Mouse (Mus musculus): Measurements from ENCODE around the gene Oxct2b.
A peak's percentile ranks its signal among the peaks of the same experiment; 100 is the strongest.
"Not testable (repeated sequence)": the region's sequence is repeated elsewhere in the genome, so short reads cannot be mapped to it uniquely, and the experiment has no call there.

Oxct2b gene

DNA sequence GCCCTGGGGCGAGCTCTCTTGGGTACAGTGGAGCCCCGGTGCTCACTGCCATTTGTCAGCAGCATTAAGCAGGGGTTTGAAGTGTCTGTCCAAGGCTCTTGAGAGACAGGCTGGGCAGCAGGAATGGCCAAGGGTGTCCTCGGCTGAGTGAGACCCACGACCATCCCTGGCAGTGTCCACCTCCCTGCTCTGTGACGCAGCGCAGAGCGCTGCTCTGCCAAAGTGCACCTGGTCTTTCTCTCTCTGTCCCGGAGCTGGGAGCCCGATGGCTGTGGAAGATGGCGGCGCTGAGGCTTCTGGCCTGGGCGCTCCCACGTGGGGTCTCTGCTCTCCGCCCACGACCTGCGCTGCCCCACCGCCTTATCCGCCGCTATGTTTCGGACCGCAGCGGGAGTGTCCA lies at the start of gene Oxct2b:
Oxct2b (plus strand) TSS at position 256 of the 400 bp plus-strand sequence.
- no peak for DNase-seq (ENCODE audit: low spot score in 2 of 2)

DNA sequence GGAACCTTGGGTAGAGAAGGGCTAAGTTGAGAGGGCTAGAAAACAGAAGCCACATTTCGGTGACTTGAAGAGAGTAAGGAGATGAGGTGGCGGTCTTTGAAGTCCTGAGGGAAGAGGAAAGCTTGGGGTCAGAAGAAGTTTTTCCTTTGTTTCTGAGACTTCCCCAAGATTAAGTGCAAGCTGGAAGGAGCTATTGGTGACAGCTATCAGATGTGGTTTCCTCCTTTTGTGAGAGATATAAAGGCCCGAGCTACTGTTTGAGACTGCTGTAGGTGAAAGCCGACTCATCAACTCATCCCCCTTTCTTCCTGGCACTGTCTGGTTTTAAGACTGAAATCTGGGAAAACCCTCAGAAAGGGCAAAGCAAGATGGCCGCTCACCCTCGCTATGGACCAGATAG lies 47.4 kb upstream of the Oxct2b start:
- no peak for DNase-seq (ENCODE audit: low spot score in 2 of 2)

DNA sequence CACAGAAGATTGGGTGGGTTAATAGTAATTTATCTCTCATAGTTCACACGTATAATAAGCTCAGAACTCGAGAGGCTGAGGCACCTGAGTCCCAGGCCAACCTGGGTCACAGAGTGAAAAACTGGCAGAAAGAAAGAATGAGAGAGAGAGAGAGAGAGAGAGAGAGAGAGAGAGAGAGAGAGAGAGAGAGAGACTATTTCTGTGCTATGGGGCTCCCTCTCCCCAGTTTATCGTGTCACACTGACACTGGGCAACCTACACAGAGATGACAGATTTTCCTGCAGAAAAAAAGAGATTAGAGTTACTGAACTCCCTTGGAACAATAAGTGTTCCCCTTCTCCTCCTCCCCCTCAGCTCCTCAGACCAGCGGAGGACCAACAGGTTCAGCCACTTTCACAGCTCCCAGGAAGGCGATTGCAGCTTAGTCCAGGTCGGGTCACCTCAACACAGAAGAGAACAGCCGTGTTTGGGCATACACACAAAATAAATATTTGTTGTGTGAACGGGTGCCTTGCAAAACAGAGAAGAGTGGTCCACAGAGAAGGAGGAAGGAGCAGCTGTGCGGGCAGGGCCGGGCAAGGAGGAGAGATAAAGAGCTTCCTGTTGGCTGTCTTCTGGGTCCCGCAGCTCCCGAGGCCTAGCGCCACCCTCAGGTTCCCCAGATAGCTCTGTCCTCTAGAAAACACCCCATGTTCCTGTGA lies 44.6 kb upstream of the Oxct2b start:
- DNase-seq (ENCODE audit: low spot score in 2 of 2) = no peak

DNA sequence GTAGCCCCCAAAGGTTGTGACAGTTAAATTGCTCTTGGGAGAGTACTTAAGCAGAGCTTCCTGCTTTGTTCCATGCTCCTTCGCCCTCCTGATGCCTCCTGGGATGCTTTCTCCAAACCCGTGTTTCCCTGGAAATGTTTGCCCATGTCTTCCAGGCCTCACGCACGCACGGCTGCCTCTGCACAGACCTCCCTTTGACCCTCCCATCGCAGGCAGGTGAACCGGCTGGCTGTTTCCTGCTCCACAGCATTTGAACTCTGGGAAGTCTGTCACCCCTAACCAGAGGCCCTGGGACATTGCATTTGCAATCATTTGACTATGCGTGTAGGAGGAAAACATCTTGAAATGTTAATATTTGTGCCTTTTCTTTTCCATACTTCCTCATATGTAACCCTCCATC lies 39.1 kb upstream of the Oxct2b start:
- DNase-seq (ENCODE audit: low spot score in 2 of 2) = no peak

DNA sequence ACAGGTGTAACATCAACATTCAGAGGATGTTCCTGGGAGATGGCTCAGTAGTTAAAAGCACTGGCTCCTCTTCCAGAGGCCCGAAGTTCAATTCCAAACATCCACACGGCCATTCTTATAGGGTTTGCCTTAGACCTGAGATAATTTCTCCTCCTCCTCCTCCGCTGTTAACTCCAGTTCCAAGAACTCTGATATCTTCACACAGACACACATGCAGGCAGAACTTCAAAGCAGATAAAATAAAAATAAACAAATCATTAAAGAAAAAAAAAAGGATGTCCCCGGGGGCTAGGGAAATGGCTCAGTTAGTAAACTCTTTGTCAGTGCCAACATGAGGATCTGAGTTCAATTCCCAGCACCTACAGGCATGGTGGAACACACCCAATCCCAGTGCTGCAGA lies 37.8 kb upstream of the Oxct2b start:
- no peak for DNase-seq (ENCODE audit: low spot score in 2 of 2)

DNA sequence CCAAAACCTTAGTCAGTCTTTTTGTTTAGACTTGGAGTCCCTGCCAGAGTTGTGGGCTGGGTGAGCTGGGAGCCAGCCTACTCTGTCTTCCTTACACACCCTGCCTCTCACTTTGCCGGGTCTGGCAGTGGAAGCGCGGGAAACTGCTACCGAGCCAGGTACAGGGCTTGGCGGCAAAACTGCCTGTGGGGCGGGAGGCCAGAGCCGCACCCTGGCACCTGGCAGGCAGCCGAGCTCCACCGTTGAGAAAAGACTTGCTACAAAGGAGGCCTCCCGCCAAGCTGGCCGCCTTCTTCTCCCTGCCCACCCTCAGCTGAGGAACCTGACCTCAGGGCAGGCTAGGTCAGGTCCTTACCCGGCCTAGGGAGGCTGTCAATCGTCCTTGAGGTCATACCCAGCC lies 35.3 kb upstream of the Oxct2b start:
- DNase-seq (ENCODE audit: low spot score in 2 of 2) = peak; percentile 28 to 29

DNA sequence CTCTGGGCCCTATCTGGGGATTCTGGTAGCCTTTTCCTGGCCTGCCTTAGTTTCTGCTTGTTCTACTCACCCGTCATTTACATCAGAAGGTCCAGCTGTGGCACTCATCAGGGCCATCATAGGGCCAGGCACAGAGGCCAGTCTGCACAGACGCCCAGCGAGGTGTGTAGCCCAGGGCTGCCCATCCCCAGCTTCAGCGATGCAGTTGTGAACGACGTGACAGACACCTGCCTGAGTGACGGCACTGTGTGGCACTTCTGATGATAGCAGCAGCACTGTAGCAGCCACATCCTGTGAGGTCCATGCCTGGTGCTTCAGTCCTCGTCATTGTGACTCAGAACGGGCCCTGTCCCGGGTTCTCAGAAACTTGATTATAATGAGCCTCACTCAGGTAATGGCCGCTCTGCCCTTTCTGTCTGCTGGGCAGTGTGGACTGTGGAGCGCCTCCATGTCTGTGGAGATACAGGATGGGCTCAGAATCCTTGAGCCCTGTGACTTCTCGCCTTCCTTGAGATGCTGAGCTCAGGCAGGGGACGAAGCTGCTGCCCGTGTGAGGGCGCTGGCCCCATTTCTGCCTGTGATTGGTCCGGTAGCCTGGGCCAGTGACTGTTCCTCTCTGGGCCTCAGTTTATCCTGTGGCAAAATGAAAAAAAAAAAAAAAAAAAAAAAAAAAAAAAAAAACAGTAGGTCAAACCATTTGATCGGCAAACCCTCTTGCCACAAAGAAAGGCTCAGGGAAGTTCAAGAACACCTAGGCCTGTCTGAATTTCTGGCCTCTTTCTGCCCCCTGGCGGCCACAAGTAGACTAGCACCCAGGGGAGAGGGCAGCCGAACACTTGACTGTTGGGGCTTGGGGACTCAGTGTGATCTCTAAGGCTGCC lies 33.5 kb upstream of the Oxct2b start:
- DNase-seq (ENCODE audit: low spot score in 2 of 2) = peak; percentile 59 to 60

DNA sequence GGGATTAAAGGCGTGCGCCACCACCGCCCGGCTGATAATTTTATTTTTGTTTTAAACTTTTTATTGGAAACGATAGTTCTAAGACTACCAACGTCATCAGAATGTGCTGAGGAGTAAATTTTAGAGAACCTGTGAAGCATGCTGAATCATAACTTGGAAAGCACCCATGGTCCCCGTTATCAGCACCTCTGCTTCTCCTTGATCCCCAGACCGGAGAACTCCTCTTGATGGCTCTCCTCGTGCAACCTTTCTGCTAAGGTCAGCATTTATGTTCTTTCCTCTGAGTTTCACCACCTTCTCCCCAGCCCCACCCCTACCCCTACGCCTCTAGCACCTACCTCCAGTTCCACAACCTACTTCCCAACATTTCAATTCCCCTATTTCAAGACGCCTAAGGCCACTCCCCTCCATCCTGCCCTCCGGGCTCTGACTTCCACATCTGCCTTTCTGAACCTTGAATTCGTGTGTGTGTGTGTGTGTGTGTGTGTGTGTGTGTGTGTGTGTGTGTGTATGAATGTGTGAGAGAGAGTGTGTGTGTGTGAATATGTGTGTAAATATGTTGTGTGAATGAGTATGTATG lies 32.7 kb upstream of the Oxct2b start:
- DNase-seq (ENCODE audit: low spot score in 2 of 2) = no peak

DNA sequence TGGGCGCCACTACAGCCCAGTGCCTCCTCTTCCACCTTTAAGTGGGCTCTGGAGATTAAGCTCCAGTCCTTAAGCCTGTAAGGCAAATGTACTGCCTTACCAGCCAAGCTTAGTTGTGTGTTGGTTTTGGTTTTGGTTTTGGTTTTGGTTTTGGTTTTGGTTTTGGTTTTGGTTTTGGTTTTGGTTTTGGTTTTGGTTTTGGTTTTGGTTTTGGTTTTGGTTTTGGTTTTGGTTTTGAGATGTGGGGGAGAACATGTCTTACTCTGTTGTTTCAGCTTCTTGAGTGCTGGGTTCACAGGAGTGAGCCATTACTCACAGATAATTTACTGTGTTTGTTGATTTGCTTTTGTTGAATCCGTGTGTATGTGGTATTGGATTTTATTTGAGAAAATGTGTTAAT lies 30.8 kb upstream of the Oxct2b start:
- DNase-seq (ENCODE audit: low spot score in 2 of 2) = no peak

DNA sequence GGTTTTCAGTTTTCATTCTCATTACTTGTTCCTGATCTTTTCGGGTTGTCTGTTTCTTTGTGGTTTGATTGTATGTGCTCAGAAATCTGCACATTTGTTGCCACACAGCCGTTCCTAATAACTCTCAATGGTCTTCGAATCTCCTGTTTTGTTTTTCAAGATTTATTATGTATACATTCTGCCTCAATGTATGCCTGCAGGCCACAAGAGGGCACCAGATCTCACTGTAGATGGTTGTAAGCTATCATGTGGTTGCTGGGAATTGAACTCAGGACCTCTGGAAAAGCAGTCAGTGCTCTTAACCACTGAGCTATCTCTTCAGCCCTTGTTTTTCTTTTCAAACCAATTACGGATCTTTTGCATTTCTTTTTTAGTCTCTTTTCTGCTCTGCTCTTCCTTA lies 29.7 kb upstream of the Oxct2b start:
- no peak for DNase-seq (ENCODE audit: low spot score in 2 of 2)

DNA sequence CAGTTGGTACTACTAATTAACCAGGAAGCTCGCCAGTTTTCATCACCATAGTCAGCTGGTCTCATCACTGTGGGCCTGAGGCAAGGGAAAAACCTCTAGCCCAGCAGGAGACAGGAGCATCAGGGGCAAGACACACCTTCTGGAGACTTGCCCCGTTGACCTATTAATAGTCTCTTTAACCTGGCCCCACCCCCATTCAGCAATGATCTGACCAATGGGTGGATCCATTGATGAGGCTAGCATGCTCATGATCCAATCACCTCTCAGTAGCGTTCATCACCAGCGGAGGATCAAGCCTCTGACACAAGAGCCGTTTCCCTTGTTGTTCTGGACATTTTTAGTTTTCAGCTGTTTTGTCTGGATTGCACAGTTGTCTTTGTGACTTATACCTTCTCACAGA lies 23.4 kb upstream of the Oxct2b start:
- DNase-seq (ENCODE audit: low spot score in 2 of 2) = no peak

DNA sequence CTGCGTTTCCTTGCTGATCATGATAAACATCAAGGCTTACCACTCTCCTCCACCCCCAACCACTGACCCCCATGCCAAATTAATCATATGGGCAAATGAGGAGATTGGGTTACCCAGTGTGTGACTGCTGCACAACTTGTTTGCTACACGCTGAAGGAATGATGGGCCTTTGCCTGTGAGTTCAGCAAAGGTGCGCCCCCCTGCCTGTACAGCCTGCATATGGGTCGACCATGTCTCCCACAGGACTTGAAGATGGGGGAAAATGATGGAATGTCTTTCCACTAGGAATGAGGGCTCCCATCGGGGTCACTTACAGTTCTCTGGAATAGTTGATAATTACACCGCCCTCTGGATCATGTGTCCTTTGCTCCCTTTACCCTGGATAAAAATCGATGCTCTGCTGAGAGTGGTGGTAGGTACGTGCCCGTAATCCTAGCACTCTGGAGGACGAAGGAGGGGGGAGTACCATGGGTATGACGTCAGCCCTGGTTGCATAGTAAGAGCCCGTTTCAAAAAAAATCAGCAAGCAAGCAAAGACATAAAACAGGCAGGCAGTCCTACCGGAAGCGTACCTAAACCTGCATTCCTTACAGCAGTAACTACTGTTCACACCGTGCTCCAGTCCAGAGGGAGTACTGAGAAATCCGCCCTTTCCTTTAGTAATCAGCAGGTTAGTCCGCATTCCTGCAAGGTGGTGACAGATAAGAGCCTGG lies 22.8 kb upstream of the Oxct2b start:
- DNase-seq (ENCODE audit: low spot score in 2 of 2) = no peak

DNA sequence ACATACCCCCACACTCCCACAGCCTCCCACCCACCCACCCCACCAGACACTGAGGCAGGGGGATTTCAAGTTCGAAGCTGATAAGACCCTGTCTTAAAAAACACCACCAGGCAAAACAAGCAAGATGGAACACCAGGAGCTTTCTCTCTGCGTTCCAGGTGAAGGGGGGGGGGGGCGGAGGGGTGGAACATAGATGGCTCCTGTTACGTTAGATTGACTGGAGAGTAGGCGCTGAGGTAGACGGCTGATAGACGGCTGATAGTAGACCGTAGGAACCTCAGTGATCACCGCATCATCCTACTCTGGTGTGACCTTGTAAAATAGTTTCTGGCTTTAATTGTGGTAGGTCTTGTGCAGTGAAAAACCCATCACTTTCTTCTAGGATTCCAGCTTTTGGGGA lies 22.2 kb upstream of the Oxct2b start:
- DNase-seq (ENCODE audit: low spot score in 2 of 2) = no peak

DNA sequence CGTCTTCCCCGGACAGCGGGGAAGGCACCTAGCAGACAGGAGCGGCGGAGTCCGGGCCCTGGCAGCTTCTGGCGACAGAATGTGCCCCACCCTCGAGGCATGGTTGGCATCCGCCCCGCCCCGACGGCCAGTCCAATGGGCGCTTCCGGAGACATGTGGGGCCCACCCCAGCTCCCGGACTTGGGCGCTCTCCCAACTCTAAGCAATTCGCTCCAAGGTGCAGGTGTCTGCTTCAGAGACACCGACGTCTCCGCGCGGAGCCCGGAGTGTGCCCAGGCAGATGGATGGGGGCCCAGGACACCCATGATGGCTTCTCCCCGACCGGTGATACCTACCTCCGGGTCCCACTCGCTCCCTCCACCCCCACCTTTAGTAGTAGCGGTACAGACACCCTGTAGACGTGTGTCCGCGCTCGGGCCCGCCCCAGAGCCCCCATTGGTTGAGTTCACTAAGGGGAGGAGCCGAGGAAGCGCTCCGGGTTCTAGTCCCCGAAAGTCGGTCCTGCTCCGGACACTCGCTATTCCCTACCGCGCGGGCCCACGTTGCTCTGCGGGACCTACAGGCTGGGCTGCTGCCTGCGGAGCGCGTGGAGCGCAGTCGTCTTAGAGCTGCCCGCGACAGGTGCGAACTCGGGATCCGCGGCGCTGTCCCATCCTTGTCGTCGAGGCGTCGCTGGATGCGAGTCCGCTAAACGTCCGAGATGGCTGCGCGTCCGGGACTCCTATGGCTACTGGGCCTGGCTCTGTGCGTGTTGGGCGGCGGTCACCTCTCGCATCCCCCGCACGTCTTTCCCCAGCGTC lies 11.2 kb upstream of the Oxct2b start, which contains the start of gene Bmp8b:
Bmp8b (plus strand) TSS at position 515 of the 800 bp plus-strand sequence.
- DNase-seq (ENCODE audit: low spot score in 2 of 2) = no peak

DNA sequence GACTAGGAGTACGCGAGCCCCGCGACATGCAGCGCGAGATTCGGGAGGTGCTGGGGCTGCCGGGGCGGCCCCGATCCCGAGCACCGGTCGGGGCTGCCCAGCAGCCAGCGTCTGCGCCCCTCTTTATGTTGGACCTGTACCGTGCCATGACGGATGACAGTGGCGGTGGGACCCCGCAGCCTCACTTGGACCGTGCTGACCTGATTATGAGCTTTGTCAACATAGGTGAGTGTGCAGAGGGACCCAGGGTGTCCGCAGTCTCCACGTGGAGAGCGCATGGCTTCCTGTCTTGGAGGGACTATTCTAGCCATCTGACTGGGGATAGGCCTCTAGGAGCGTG lies 10.6 kb upstream of the Oxct2b start:
- DNase-seq (ENCODE audit: low spot score in 2 of 2) = no peak

DNA sequence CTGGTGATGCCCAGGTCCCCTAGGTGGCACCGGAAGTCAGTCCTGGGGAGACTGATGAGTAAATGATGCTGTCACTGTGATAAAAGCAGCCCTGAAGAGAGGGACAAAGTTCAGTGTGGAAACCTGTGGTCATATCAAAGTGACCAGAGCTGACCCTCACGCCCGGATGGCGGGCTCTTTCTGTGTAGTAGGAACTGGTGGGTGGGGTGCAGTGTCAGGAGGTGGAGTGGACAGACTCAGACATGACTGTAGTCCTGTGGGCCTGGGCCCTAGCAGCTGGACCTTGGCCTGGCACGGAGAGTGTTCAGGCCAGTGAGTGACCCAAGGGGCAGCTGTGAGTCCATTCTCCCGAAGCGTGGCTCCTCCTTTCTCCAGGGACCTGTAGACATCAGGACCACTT lies 10.1 kb upstream of the Oxct2b start:
- not testable (repeated sequence) for DNase-seq (ENCODE audit: low spot score in 2 of 2)

DNA sequence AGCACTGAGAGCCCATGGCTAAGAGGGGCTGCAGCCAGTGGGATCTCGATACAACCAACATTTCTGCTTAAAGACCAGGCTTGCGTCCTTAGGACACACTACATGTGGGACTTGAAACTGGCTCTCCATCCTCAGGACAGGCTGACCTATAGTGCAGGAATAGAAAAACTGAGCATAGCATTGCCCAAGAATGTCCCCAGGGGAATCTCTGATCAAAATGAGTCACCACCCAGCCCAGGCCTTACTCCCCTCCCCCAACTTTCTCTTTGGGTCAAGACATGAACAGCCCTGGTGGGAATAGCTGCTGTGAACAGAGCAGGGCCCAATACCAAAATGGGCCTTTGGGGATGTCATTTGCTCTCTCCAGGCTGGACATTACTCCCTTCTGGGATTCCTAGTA lies 9.2 kb upstream of the Oxct2b start:
- no peak for DNase-seq (ENCODE audit: low spot score in 2 of 2)

DNA sequence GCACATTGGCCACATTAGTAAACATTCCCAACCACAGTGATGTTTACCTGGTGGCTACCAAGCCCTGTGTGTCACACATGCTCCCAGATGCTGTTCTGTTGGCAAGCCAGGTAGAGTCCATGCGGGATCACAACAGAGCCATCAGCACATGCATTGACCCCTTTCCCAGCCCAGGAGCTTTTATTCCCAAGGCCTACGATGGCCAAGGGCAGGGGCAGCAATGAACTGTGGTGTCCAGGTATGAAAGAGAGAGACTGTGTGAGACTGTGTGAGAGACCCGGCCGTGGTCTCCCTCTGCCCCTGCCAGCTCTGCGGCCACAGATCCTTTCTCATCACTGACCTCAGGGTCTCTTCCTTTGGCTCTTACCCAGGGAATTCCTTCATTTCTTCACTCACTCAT lies 8.0 kb upstream of the Oxct2b start:
- DNase-seq (ENCODE audit: low spot score in 2 of 2) = no peak

DNA sequence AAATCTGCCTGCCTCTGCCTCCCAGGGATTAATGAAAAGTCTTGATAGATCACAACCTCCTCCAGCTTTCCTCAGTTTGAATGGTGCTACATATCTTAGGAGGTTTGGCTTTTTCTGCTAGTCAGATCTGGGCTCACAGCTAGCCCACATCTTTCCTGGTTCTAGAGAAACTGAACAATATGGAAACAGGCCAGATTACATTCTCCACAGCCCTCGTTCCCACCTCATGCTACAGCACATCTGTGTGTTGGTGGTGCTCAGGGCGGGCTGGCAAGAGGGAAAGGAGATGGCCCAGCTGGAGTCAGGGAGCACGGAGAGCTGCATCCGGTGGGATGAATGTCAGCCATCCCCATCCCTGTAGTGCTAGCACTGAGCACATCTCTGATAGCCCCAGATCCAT lies 5.3 kb upstream of the Oxct2b start:
- peak in 1 of 2 experiments; percentile 22 for DNase-seq (ENCODE audit: low spot score in 2 of 2)

DNA sequence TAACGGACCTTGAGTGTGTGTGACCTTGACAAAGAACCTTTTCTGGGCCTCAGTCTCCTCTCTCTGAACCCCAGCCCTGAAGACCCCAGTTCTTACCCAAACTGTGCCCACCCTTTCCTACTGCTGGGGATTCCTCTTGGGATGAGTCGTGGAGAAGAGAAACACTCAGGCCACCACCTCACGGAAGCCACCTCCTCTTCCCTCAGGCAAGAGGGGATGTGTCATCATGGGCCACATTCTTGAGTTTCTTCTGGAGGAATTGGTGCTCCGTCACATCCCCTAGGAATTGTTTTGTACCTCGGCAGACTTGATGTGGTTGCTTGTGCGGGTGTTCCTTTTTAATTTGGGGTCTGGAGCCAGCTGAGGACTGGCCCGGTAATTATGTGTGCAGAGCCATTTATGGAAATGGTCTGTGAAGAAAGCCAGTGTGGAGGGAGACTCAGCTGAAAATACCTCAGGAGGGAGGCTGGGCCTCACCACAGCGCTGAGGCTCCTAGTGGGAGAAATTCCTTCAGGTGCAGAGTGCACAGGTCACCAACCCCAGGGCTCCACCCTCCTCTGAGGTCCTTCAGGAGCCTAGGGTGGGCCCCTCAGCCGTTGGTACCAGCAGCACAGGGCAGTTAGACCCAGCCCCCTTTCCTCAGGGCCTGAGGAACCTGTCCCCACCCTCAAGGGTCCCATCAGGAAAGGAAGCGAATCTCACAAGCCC lies 4.6 kb upstream of the Oxct2b start:
- DNase-seq (ENCODE audit: low spot score in 2 of 2) = not testable (repeated sequence)

Measured in right cerebral cortex, adult 2 months (tissue).